Mouse (Mus musculus) heart, embryonic 16.5 days (tissue): Measurements from ENCODE around the gene Rap1gap2. TPM values are rescaled to one million over a fixed set of nuclear protein-coding genes. Genes with fewer than 3 reads are reported as not detected.
A peak's percentile ranks its signal among the peaks of the same experiment; 100 is the strongest.

Source experiments
- ATAC-seq: fragments of 200-750 bp; cut with Nextera tagmentation; replicated peaks from 2 replicates; pipeline ENCODE4 v1.8.0; 2017; ENCODE audit warnings: moderate number of reproducible peaks; ENCODE audit not compliant: insufficient read depth, low FRiP score; ENCODE audit errors: extremely low read depth
- H3K27ac ChIP-seq: fragments of 300-500 bp; sonication (generic); 2 replicates; pipeline ENCODE4 v1.5.1; 2014; ENCODE audit warnings: mild to moderate bottlenecking, low read length, control low read depth, moderate library complexity
- H3K27me3 ChIP-seq: fragments of 300-500 bp; sonication (generic); 2 replicates; pipeline ENCODE4 v1.6.1; 2014; ENCODE audit warnings: low read length, mixed read lengths; ENCODE audit not compliant: control insufficient read depth, insufficient read depth
- H3K36me3 ChIP-seq: fragments of 300-500 bp; sonication (generic); 2 replicates; pipeline ENCODE4 v1.6.1; 2014; ENCODE audit not compliant: control insufficient read depth, insufficient read depth
- H3K4me1 ChIP-seq: fragments of 300-500 bp; sonication (generic); 2 replicates; pipeline ENCODE4 v1.6.1; 2014; ENCODE audit warnings: low read length, mixed read lengths; ENCODE audit not compliant: control insufficient read depth, insufficient read depth
- H3K4me2 ChIP-seq: fragments of 300-500 bp; sonication (generic); 2 replicates; pipeline ENCODE4 v1.6.1; 2014; ENCODE audit warnings: low read depth, mild to moderate bottlenecking, control low read depth, low read length
- H3K4me3 ChIP-seq: fragments of 300-500 bp; sonication (generic); 2 replicates; pipeline ENCODE4 v1.5.1; 2014; ENCODE audit warnings: mild to moderate bottlenecking, control low read depth, low read length
- H3K9ac ChIP-seq: fragments of 300-500 bp; sonication (generic); 2 replicates; pipeline ENCODE4 v1.6.1; 2014; ENCODE audit warnings: low read length, control low read depth
- H3K9me3 ChIP-seq: fragments of 300-500 bp; sonication (generic); replicated peaks from 2 replicates; pipeline ENCODE4 v1.6.1; 2016; ENCODE audit warnings: low read length; ENCODE audit not compliant: control insufficient read depth
- WGBS: fragments of 180-500 bp; shearing (Covaris S2); extraction: QIAGEN DNeasy Blood & Tissue Kit; methylation state at CpG from one replicate; pipeline ENCODE4 v1.1.7; 2014; 5-methylcytosine and 5-hydroxymethylcytosine counted together
- polyA plus RNA-seq: library from polyadenylated mRNA; unstranded; fragments of >200 nt; fragmentation: Nextera tagmentation; extraction: Ambion mirVana; gene quantifications from 2 replicates; pipeline ENCODE4 v1.2.1, GENCODE M21; 2015

The Rap1gap2 gene
- polyA plus RNA-seq, 1 experiment from 2014 or later: 2.0 TPM

GRCm38 (mm10) chr11:74515046-74515445 lies 95.7 kb downstream of the Rap1gap2 start:
- Histone ChIP-seq H3K27me3 (no peaks in the 10 kb centered on the region), H3K36me3 (no peaks in the 10 kb centered on the region), H3K4me2 (no peak overlapping the region; the same call in 1 of the 2 replicates), H3K9ac (peak overlapping the region; percentile 17; the same call in 1 of the 2 replicates), H3K4me3 (no peak overlapping the region), H3K4me1 (peaks cover 17% of the 10 kb centered on the region), H3K27ac (peak overlapping the region; percentile 5; the same call in 1 of the 2 replicates), H3K9me3 (no peaks in the 10 kb centered on the region)
- 22% methylated on average over 3 of the region's 3 CpGs for WGBS
- 0 out of 2 replicates have a peak, but pooled peaks have one; percentile 33 for ATAC-seq

GRCm38 (mm10) chr11:74512595-74512994 lies 98.1 kb downstream of the Rap1gap2 start:
- peaks cover 17% of the 10 kb centered on the region for H3K4me1 ChIP-seq
- no peak overlapping the region for H3K27ac ChIP-seq
- ATAC-seq: no peak
- no peak overlapping the region for H3K4me2 ChIP-seq
- H3K4me3 ChIP-seq: no peak overlapping the region
- no peak overlapping the region for H3K9ac ChIP-seq
- no peaks in the 10 kb centered on the region for H3K9me3 ChIP-seq
- 86% methylated on average over 10 of the region's 10 CpGs for WGBS
- H3K27me3 ChIP-seq: no peaks in the 10 kb centered on the region
- H3K36me3 ChIP-seq: no peaks in the 10 kb centered on the region

- H3K27ac ChIP-seq: no peak overlapping the region
- no peaks in the 10 kb centered on the region for H3K27me3 ChIP-seq
- H3K9ac ChIP-seq: no peak overlapping the region
- no peak for ATAC-seq
- H3K9me3 ChIP-seq: no peaks in the 10 kb centered on the region
- no peak overlapping the region for H3K4me3 ChIP-seq
- no peaks in the 10 kb centered on the region for H3K4me1 ChIP-seq
- H3K4me2 ChIP-seq: no peak overlapping the region
- 80% methylated on average over 6 of the region's 6 CpGs for WGBS
- no peaks in the 10 kb centered on the region for H3K36me3 ChIP-seq
These were observed 104.4 kb downstream of the Rap1gap2 start for GRCm38 (mm10) chr11:74506275-74506674.

- Histone ChIP-seq H3K9me3 (no peaks in the 10 kb centered on the region), H3K27ac (no peak overlapping the region), H3K36me3 (no peaks in the 10 kb centered on the region), H3K4me1 (peaks cover 5% of the 10 kb centered on the region), H3K4me2 (no peak overlapping the region), H3K27me3 (no peaks in the 10 kb centered on the region), H3K9ac (no peak overlapping the region), H3K4me3 (no peak overlapping the region)
- ATAC-seq: no peak
- WGBS: 85% methylated on average over 8 of the region's 8 CpGs
These were observed 108.2 kb downstream of the Rap1gap2 start for GRCm38 (mm10) chr11:74502485-74502884.

GRCm38 (mm10) chr11:74501989-74502388 lies 108.7 kb downstream of the Rap1gap2 start:
- no peak for ATAC-seq
- Histone ChIP-seq H3K4me1 (peaks cover 5% of the 10 kb centered on the region), H3K27ac (no peak overlapping the region)

GRCm38 (mm10) chr11:74501061-74501460 lies 109.7 kb downstream of the Rap1gap2 start:
- WGBS: 68% methylated on average over 3 of the region's 3 CpGs
- Histone ChIP-seq H3K4me3 (no peak overlapping the region), H3K9me3 (no peaks in the 10 kb centered on the region), H3K4me2 (no peak overlapping the region), H3K4me1 (peaks cover 5% of the 10 kb centered on the region), H3K27ac (no peak overlapping the region), H3K9ac (no peak overlapping the region), H3K36me3 (no peaks in the 10 kb centered on the region), H3K27me3 (no peaks in the 10 kb centered on the region)
- ATAC-seq: no peak

More at GRCm38 (mm10) chr11:74501989-74502388, 108.7 kb downstream of the Rap1gap2 start:
- Histone ChIP-seq H3K36me3 (no peaks in the 10 kb centered on the region), H3K4me3 (no peak overlapping the region), H3K4me2 (no peak overlapping the region), H3K9ac (no peak overlapping the region), H3K27me3 (no peaks in the 10 kb centered on the region), H3K9me3 (no peaks in the 10 kb centered on the region)

- Histone ChIP-seq H3K9ac (no peak overlapping the region), H3K4me2 (no peak overlapping the region), H3K27me3 (no peaks in the 10 kb centered on the region), H3K4me1 (peaks cover 5% of the 10 kb centered on the region), H3K36me3 (no peaks in the 10 kb centered on the region), H3K9me3 (no peaks in the 10 kb centered on the region), H3K27ac (no peak overlapping the region), H3K4me3 (no peak overlapping the region)
- WGBS: 48% methylated on average over 8 of the region's 8 CpGs
- no peak for ATAC-seq
These were observed 111.1 kb downstream of the Rap1gap2 start for GRCm38 (mm10) chr11:74499521-74500099.

DNA sequence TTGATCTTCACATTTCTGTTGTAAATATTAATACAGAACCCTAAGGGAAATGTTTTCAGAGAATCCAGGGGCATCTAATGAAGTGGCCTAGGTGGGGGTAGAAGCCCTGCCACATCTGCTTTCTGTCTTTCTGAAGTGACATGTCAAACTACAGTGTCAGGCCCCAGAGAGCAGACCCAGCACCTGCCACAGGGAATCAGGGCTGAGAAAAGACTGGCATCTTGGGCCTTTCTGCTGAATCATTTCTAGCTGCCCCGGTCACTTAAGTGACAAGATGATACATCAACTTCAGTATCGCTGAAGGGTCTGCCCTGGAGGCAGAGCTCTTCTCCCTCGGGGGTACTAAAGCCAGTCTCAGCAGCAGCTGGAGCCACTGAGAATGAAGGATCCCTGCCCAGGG lies 111.7 kb downstream of the Rap1gap2 start:
- no peaks in the 10 kb centered on the region for H3K27me3 ChIP-seq
- no peak overlapping the region for H3K9ac ChIP-seq
- 30% methylated on average over 3 of the region's 3 CpGs for WGBS
- no peaks in the 10 kb centered on the region for H3K9me3 ChIP-seq
- H3K4me2 ChIP-seq: no peak overlapping the region
- H3K36me3 ChIP-seq: no peaks in the 10 kb centered on the region
- H3K4me3 ChIP-seq: no peak overlapping the region
- no peak for ATAC-seq
- H3K4me1 ChIP-seq: peaks cover 8% of the 10 kb centered on the region
- H3K27ac ChIP-seq: no peak overlapping the region

GRCm38 (mm10) chr11:74496581-74496980 lies 114.1 kb downstream of the Rap1gap2 start:
- Histone ChIP-seq H3K9ac (no peak overlapping the region), H3K4me1 (peaks cover 20% of the 10 kb centered on the region), H3K27ac (no peak overlapping the region), H3K4me2 (no peak overlapping the region), H3K36me3 (no peaks in the 10 kb centered on the region), H3K4me3 (no peak overlapping the region), H3K9me3 (no peaks in the 10 kb centered on the region), H3K27me3 (no peaks in the 10 kb centered on the region)
- no peak for ATAC-seq
- WGBS: 87% methylated on average over 3 of the region's 3 CpGs
